Mouse (Mus musculus): ENCODE data around the gene Fbxl15. TPM values are rescaled to one million over a fixed set of nuclear protein-coding genes. Genes with fewer than 3 reads are reported as not detected.

The Fbxl15 gene
- total and polyA plus RNA-seq, 3 experiments: 5.3 to 8.0 (median 5.3) TPM

- Histone ChIP-seq H3K79me2 (replicated peaks; ENCODE audit: control insufficient read depth, insufficient read depth, low read length) (no peaks in the 10 kb centered on the region), H3K9ac (ENCODE audit: low read depth, low read length) (no peak overlapping the region), H3K36me3 (ENCODE audit: control insufficient read depth, insufficient read depth, low read length) (no peaks in the 10 kb centered on the region), H3K27me3 (ENCODE audit: control insufficient read depth, insufficient read depth, low read length) (no peaks in the 10 kb centered on the region), H3K27ac (peak overlapping the region; percentile 96), H3K4me1 (ENCODE audit: control insufficient read depth, insufficient read depth, low read length) (no peaks in the 10 kb centered on the region; the same call in 1 of the 2 replicates), H3K4me3 (peak overlapping the region; percentile 95)
- WGBS: 47% methylated on average over 18 of the region's 18 CpGs
- no peak for TF ChIP-seq EP300 (IDR thresholded peaks at IDR 0.05; ENCODE audit: insufficient read depth, low read depth, low read length)
- no peak for TF ChIP-seq POLR2A (IDR thresholded peaks at IDR 0.05; ENCODE audit: insufficient read depth, low read depth, low read length)
- no peak for TF ChIP-seq CTCF (IDR thresholded peaks at IDR 0.05)
- peak in 1 of 2 experiments; percentile 17 for DNase-seq
- intact Hi-C loops (cut with DNase I): loop anchor here (1.0 to 10.0 kb wide), 3 partner anchors 25 to 141 kb away; partner anchors contain the start of gene Fbxl15
These were observed 24.5 kb upstream of the Fbxl15 start for GRCm38 (mm10) chr19:46303251-46304215.

GRCm38 (mm10) chr19:46304216-46304841, 23.7 kb upstream of the Fbxl15 start, which contains the start of gene Nfkb2:
Nfkb2 (plus strand) TSS chr19:46304320.
- Histone ChIP-seq H3K27me3 (ENCODE audit: control insufficient read depth, insufficient read depth, low read length) (no peaks in the 10 kb centered on the region), H3K79me2 (replicated peaks; ENCODE audit: control insufficient read depth, insufficient read depth, low read length) (no peaks in the 10 kb centered on the region), H3K9ac (ENCODE audit: low read depth, low read length) (peak within 1 kb of the TSS; percentile 87), H3K4me3 (peak within 1 kb of the TSS; percentile 95), H3K27ac (peak within 1 kb of the TSS; percentile 96), H3K36me3 (ENCODE audit: control insufficient read depth, insufficient read depth, low read length) (no peaks in the 10 kb centered on the region), H3K4me1 (ENCODE audit: control insufficient read depth, insufficient read depth, low read length) (no peaks in the 10 kb centered on the region; the same call in 1 of the 2 replicates)
- WGBS: under 1% methylated on average over 39 of the region's 39 CpGs
- intact Hi-C loops (cut with DNase I): loop anchor here (1.0 to 10.0 kb wide), 3 partner anchors 24 to 140 kb away; partner anchors contain the start of gene Fbxl15
- DNase-seq: peak; percentile 94 to 98
- TF ChIP-seq EP300 (IDR thresholded peaks at IDR 0.05; ENCODE audit: insufficient read depth, low read depth, low read length): peak; percentile 38; the same call in 1 of the 2 replicates
- peak; percentile 95 for TF ChIP-seq POLR2A (IDR thresholded peaks at IDR 0.05; ENCODE audit: insufficient read depth, low read depth, low read length)
- TF ChIP-seq CTCF (IDR thresholded peaks at IDR 0.05): peak; percentile 94

- DNase-seq: no peak
- Histone ChIP-seq H3K9ac (ENCODE audit: low read depth, low read length) (peak overlapping the region; percentile 37), H3K36me3 (ENCODE audit: control insufficient read depth, insufficient read depth, low read length) (no peaks in the 10 kb centered on the region), H3K4me3 (peak overlapping the region; percentile 95), H3K27me3 (ENCODE audit: control insufficient read depth, insufficient read depth, low read length) (no peaks in the 10 kb centered on the region), H3K79me2 (replicated peaks; ENCODE audit: control insufficient read depth, insufficient read depth, low read length) (no peaks in the 10 kb centered on the region), H3K27ac (peak overlapping the region; percentile 96), H3K4me1 (ENCODE audit: control insufficient read depth, insufficient read depth, low read length) (no peaks in the 10 kb centered on the region; the same call in 1 of the 2 replicates)
- no peak for TF ChIP-seq CTCF (IDR thresholded peaks at IDR 0.05)
- TF ChIP-seq POLR2A (IDR thresholded peaks at IDR 0.05; ENCODE audit: insufficient read depth, low read depth, low read length): no peak
- TF ChIP-seq EP300 (IDR thresholded peaks at IDR 0.05; ENCODE audit: insufficient read depth, low read depth, low read length): no peak
- WGBS: 1% methylated on average over 34 of the region's 34 CpGs
- intact Hi-C loops (cut with DNase I): loop anchor here (1.0 to 10.0 kb wide), 3 partner anchors 23 to 140 kb away; partner anchors contain the start of gene Fbxl15
These were observed 23.1 kb upstream of the Fbxl15 start for GRCm38 (mm10) chr19:46304908-46305333.

GRCm38 (mm10) chr19:46305432-46306267, 22.3 kb upstream of the Fbxl15 start:
- no peaks in the 10 kb centered on the region for H3K27me3 ChIP-seq (ENCODE audit: control insufficient read depth, insufficient read depth, low read length)
- intact Hi-C loops (cut with DNase I): loop anchor here (2.0 to 10.0 kb wide), 2 partner anchors 63 to 139 kb away; no protein-coding TSS in a partner anchor
- DNase-seq: peak; percentile 93 to 95
- H3K79me2 ChIP-seq (replicated peaks; ENCODE audit: control insufficient read depth, insufficient read depth, low read length): no peaks in the 10 kb centered on the region
- H3K27ac ChIP-seq: peak overlapping the region; percentile 96
- no peaks in the 10 kb centered on the region; the same call in 1 of the 2 replicates for H3K4me1 ChIP-seq (ENCODE audit: control insufficient read depth, insufficient read depth, low read length)
- WGBS: under 1% methylated on average over 43 of the region's 43 CpGs
- TF ChIP-seq EP300 (IDR thresholded peaks at IDR 0.05; ENCODE audit: insufficient read depth, low read depth, low read length): no peak
- TF ChIP-seq POLR2A (IDR thresholded peaks at IDR 0.05; ENCODE audit: insufficient read depth, low read depth, low read length): peak; percentile 59; the same call in 1 of the 2 replicates
- peak overlapping the region; percentile 95 for H3K4me3 ChIP-seq
- peak overlapping the region; percentile 63 for H3K9ac ChIP-seq (ENCODE audit: low read depth, low read length)
- H3K36me3 ChIP-seq (ENCODE audit: control insufficient read depth, insufficient read depth, low read length): no peaks in the 10 kb centered on the region

- WGBS: 58% methylated on average over 5 of the region's 5 CpGs
- Histone ChIP-seq H3K4me1 (ENCODE audit: control insufficient read depth, insufficient read depth, low read length) (no peaks in the 10 kb centered on the region; the same call in 1 of the 2 replicates), H3K27me3 (ENCODE audit: control insufficient read depth, insufficient read depth, low read length) (no peaks in the 10 kb centered on the region), H3K79me2 (replicated peaks; ENCODE audit: control insufficient read depth, insufficient read depth, low read length) (no peaks in the 10 kb centered on the region), H3K27ac (peak overlapping the region; percentile 96; the same call in 1 of the 2 replicates), H3K36me3 (ENCODE audit: control insufficient read depth, insufficient read depth, low read length) (no peaks in the 10 kb centered on the region), H3K4me3 (peak overlapping the region; percentile 95), H3K9ac (ENCODE audit: low read depth, low read length) (peak overlapping the region; percentile 63)
- intact Hi-C loops (cut with DNase I): loop anchor here (10.0 kb wide), 1 partner anchor 139 kb away; no protein-coding TSS in a partner anchor
- DNase-seq: no peak
- TF ChIP-seq CTCF (IDR thresholded peaks at IDR 0.05): no peak
- no peak for TF ChIP-seq EP300 (IDR thresholded peaks at IDR 0.05; ENCODE audit: insufficient read depth, low read depth, low read length)
- no peak for TF ChIP-seq POLR2A (IDR thresholded peaks at IDR 0.05; ENCODE audit: insufficient read depth, low read depth, low read length)
These were observed 21.7 kb upstream of the Fbxl15 start for GRCm38 (mm10) chr19:46306268-46306610.
